ENCODE assay signal across 8 mouse cellular contexts in genomic region chr4:126057207-126058133, GRCm38 (mm10). TPM values are rescaled to one million over a fixed set of nuclear protein-coding genes. Genes with fewer than 3 reads are reported as not detected.
DNase-seq lines count a peak whose midpoint lies in the region; ATAC-seq and TF ChIP-seq lines count a peak whose summit lies in the region.

No protein-coding gene starts in this region.

- no peaks in the 10 kb centered on the region for H3K9me3 ChIP-seq in neural tube, embryonic 11.5 days (ENCODE audit: control insufficient read depth, low read length)
- H3K9me3 ChIP-seq in limb, embryonic 13.5 days: no peaks in the 10 kb centered on the region

- peak overlapping the region; percentile 63 for H3K4me3 ChIP-seq in neural tube, embryonic 11.5 days (ENCODE audit: low read depth, low read length)
- peak overlapping the region; percentile 82 for H3K4me3 ChIP-seq in embryonic fibroblast, embryonic 13.5 days (ENCODE audit: insufficient read depth, low read length)
- peak overlapping the region; percentile 64 for H3K4me3 ChIP-seq in limb, embryonic 13.5 days
- peak overlapping the region; percentile 82 for H3K4me3 ChIP-seq in olfactory bulb, adult 2 months (ENCODE audit: insufficient read depth, low read depth, low read length)

- no peak for TF ChIP-seq POLR2A in embryonic fibroblast, embryonic 13.5 days (IDR thresholded peaks at IDR 0.05; ENCODE audit: low read depth, low read length)
- no peak for TF ChIP-seq POLR2A in olfactory bulb, adult 2 months (IDR thresholded peaks at IDR 0.05; ENCODE audit: insufficient read depth, low read depth, low read length)

- H3K27me3 ChIP-seq in neural tube, embryonic 11.5 days (ENCODE audit: control insufficient read depth, insufficient read depth, low read length): no peaks in the 10 kb centered on the region
- H3K27me3 ChIP-seq in limb, embryonic 13.5 days: no peaks in the 10 kb centered on the region

- DNase-seq in neural tube, embryonic 11.5 days (ENCODE audit: low spot score): no peak
- no peak for DNase-seq in neural tube, embryonic 10.5 days (ENCODE audit: extremely low spot score, low spot score)
- DNase-seq in cerebellum, adult 11-12 months: no peak
- DNase-seq in spleen, adult 18-20 months: no peak

- ATAC-seq in neural tube, embryonic 11.5 days (ENCODE audit: insufficient read depth, low FRiP score, low TSS enrichment): no peak
- no peak for ATAC-seq in limb, embryonic 13.5 days (ENCODE audit: low FRiP score, low read depth)
- no peak for ATAC-seq in cerebellum, adult (ENCODE audit: insufficient number of reproducible peaks, low FRiP score, low TSS enrichment)

- 18% methylated on average over 19 of the region's 19 CpGs for WGBS in neural tube, embryonic 11.5 days
- WGBS in limb, embryonic 13.5 days: 12% methylated on average over 19 of the region's 19 CpGs
- WGBS in olfactory bulb, adult 2 months: 17% methylated on average over 19 of the region's 19 CpGs

- peak overlapping the region; percentile 69 for H3K9ac ChIP-seq in neural tube, embryonic 11.5 days (ENCODE audit: low read length)
- H3K9ac ChIP-seq in limb, embryonic 13.5 days: peak overlapping the region; percentile 67

- H3K27ac ChIP-seq in neural tube, embryonic 11.5 days (ENCODE audit: low read depth, low read length): 0 out of 2 replicates have a peak overlapping the region, but pooled peaks have one; percentile 53
- H3K27ac ChIP-seq in embryonic fibroblast, embryonic 13.5 days (ENCODE audit: insufficient read depth, low read length): peak overlapping the region; percentile 8; the same call in 1 of the 2 replicates
- H3K27ac ChIP-seq in limb, embryonic 13.5 days: peak overlapping the region; percentile 44; the same call in 1 of the 2 replicates
- no peak overlapping the region for H3K27ac ChIP-seq in olfactory bulb, adult 2 months (ENCODE audit: insufficient read depth, low read depth, low read length)

- H3K4me2 ChIP-seq in neural tube, embryonic 11.5 days (ENCODE audit: low read depth): peak overlapping the region; percentile 83
- H3K4me2 ChIP-seq in limb, embryonic 13.5 days (replicated peaks): peak overlapping the region; percentile 87

- H3K36me3 ChIP-seq in neural tube, embryonic 11.5 days (ENCODE audit: control insufficient read depth, insufficient read depth, low read length): no peaks in the 10 kb centered on the region; the same call in 1 of the 2 replicates
- peaks cover 30% of the 10 kb centered on the region for H3K36me3 ChIP-seq in limb, embryonic 13.5 days

- H3K4me1 ChIP-seq in neural tube, embryonic 11.5 days (ENCODE audit: control insufficient read depth, insufficient read depth, low read length): peaks cover 10% of the 10 kb centered on the region; the same call in 1 of the 2 replicates
- H3K4me1 ChIP-seq in embryonic fibroblast, embryonic 13.5 days (ENCODE audit: control insufficient read depth, insufficient read depth, low read length): no peaks in the 10 kb centered on the region; the same call in 1 of the 2 replicates
- peaks cover 14% of the 10 kb centered on the region for H3K4me1 ChIP-seq in limb, embryonic 13.5 days
- peaks cover 4% of the 10 kb centered on the region for H3K4me1 ChIP-seq in olfactory bulb, adult 2 months (ENCODE audit: control insufficient read depth, insufficient read depth, low read length)

- TF ChIP-seq CTCF in embryonic fibroblast, embryonic 13.5 days (IDR thresholded peaks at IDR 0.05; ENCODE audit: borderline replicate concordance, insufficient read depth, low read length): no peak
- no peak for TF ChIP-seq CTCF in olfactory bulb, adult 2 months (IDR thresholded peaks at IDR 0.05; ENCODE audit: insufficient read depth, low read depth, low read length)

RNA-seq across cellular contexts. Expression of gene Oscp1, which starts 0.9 kb away (rescaled TPM):
- polyA plus RNA-seq in neural tube, embryonic 11.5 days (2014; fragmentation: Nextera tagmentation; extraction: Ambion mirVana): 21.4 and 23.0 TPM in 2 replicates
- polyA plus RNA-seq in embryonic fibroblast, embryonic 13.5 days (2011; ENCODE audit: insufficient read length, low read depth, missing spikeins): 5.0 and 8.1 TPM in 2 replicates
- 17.2 and 19.4 TPM in 2 replicates for polyA plus RNA-seq in limb, embryonic 13.5 days (2015; fragmentation: Nextera tagmentation; extraction: Ambion mirVana)
- not detected in 2 replicates for polyA plus RNA-seq in olfactory bulb, adult 2 months (2012; ENCODE audit: insufficient read depth, insufficient read length, low replicate concordance, missing spikeins)

RNA-seq across cellular contexts. Expression of gene Mrps15, which starts 10.7 kb away (rescaled TPM):
- 125 and 134 TPM in 2 replicates for polyA plus RNA-seq in neural tube, embryonic 11.5 days (2014; fragmentation: Nextera tagmentation; extraction: Ambion mirVana)
- polyA plus RNA-seq in embryonic fibroblast, embryonic 13.5 days (2011; ENCODE audit: insufficient read length, low read depth, missing spikeins): 72.2 and 72.6 TPM in 2 replicates
- polyA plus RNA-seq in limb, embryonic 13.5 days (2015; fragmentation: Nextera tagmentation; extraction: Ambion mirVana): 153 and 158 TPM in 2 replicates
- not detected in 2 replicates for polyA plus RNA-seq in olfactory bulb, adult 2 months (2012; ENCODE audit: insufficient read depth, insufficient read length, low replicate concordance, missing spikeins)

RNA-seq across cellular contexts. Expression of gene Csf3r, which starts 33.1 kb away (rescaled TPM):
- polyA plus RNA-seq in neural tube, embryonic 11.5 days (2014; fragmentation: Nextera tagmentation; extraction: Ambion mirVana): 0.94 and 0.95 TPM in 2 replicates
- 0.26 TPM in 1 of 2 replicates, not detected in the other for polyA plus RNA-seq in embryonic fibroblast, embryonic 13.5 days (2011; ENCODE audit: insufficient read length, low read depth, missing spikeins)
- polyA plus RNA-seq in limb, embryonic 13.5 days (2015; fragmentation: Nextera tagmentation; extraction: Ambion mirVana): 0.56 and 0.84 TPM in 2 replicates
- polyA plus RNA-seq in olfactory bulb, adult 2 months (2012; ENCODE audit: insufficient read depth, insufficient read length, low replicate concordance, missing spikeins): not detected in 2 replicates

RNA-seq across cellular contexts. Expression of gene Lsm10, which starts 39.0 kb away (rescaled TPM):
- 39.5 and 42.6 TPM in 2 replicates for polyA plus RNA-seq in neural tube, embryonic 11.5 days (2014; fragmentation: Nextera tagmentation; extraction: Ambion mirVana)
- 34.3 and 38.7 TPM in 2 replicates for polyA plus RNA-seq in embryonic fibroblast, embryonic 13.5 days (2011; ENCODE audit: insufficient read length, low read depth, missing spikeins)
- polyA plus RNA-seq in limb, embryonic 13.5 days (2015; fragmentation: Nextera tagmentation; extraction: Ambion mirVana): 44.7 and 46.3 TPM in 2 replicates
- polyA plus RNA-seq in olfactory bulb, adult 2 months (2012; ENCODE audit: insufficient read depth, insufficient read length, low replicate concordance, missing spikeins): not detected in 2 replicates

RNA-seq across cellular contexts. Expression of gene Stk40, which starts 46.3 kb away (rescaled TPM):
- 32.5 and 32.8 TPM in 2 replicates for polyA plus RNA-seq in neural tube, embryonic 11.5 days (2014; fragmentation: Nextera tagmentation; extraction: Ambion mirVana)
- polyA plus RNA-seq in embryonic fibroblast, embryonic 13.5 days (2011; ENCODE audit: insufficient read length, low read depth, missing spikeins): 26.4 and 34.1 TPM in 2 replicates
- 38.7 and 39.0 TPM in 2 replicates for polyA plus RNA-seq in limb, embryonic 13.5 days (2015; fragmentation: Nextera tagmentation; extraction: Ambion mirVana)
- polyA plus RNA-seq in olfactory bulb, adult 2 months (2012; ENCODE audit: insufficient read depth, insufficient read length, low replicate concordance, missing spikeins): not detected in 2 replicates
